Mouse (Mus musculus): ENCODE data around the gene Mgat4e. TPM values are rescaled to one million over a fixed set of nuclear protein-coding genes. Genes with fewer than 3 reads are reported as not detected.
"Not testable (repeated sequence)": the region's sequence is repeated elsewhere in the genome, so short reads cannot be mapped to it uniquely, and the experiment has no call there.

The Mgat4e gene
- total RNA-seq, 1 experiment from 2014 or later = not detected

DNA sequence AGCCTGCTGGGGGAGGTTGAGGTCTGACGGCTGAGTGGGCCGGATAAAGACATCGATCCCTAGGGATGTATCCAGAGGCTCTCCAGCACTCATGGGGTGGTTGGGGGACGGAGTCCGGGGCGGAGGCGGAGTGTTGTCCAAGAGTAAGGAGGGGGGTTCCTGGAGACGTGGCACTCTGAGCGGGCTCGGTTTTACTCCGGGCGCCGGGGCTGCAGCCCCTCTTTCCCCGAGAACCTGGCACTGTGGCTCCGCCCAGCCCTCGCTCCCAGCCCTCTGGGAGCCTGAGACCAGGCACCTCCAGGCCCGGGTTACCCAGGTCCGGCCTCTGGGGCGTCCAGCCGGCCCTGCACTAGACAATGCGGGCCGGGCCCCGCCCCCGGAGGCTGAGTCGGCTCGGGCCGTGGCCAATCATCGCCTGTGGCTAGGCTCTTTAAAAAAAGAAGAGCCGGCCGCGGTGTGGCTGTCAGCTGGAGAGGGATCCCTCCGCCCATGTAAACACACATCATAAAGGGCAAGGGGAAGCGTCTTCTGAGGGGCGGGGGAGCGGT lies 7.3 kb upstream of the Mgat4e start:
- peak; percentile 84 for ATAC-seq (replicated peaks; ENCODE audit: low read depth, poor library complexity, severe bottlenecking)

DNA sequence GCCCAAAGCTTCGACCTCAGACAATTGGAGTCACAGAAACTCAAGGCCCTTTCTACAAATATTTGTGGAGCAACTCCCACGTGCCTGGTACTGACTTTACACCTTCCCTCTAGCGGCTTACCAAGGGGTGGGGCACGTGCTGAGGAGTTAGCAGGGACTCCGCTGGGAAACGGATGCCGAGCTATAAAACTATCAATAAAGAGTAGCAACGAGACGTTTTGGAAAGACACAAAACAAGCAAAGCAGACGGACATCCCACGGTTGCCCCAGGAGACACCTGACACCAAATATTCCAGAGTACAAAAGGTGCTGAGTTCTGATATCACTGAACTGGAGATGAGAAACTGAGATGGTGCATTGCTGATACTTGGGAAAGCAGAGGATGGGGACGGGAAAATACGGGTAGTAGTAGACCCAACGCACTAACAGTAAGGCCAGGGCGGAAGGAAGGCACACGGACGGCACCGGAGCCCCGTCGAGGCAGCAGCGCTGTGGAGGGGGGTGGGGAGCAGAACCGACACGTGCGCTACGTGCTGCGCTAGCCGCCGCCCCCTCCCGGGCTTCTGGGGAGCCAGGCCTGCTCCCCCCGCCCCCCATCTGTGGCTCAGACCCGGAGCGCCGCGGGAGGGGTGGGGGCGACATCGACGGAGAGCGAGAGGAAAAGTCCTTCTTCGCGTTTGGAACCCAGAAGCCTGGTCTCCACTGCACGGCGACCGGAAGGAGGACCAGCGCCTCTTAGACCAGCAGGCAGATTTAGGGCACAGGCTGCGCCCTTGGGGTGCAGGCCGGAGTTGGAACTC lies 6.6 kb upstream of the Mgat4e start:
- peak; percentile 16 for ATAC-seq (replicated peaks; ENCODE audit: low read depth, poor library complexity, severe bottlenecking)

DNA sequence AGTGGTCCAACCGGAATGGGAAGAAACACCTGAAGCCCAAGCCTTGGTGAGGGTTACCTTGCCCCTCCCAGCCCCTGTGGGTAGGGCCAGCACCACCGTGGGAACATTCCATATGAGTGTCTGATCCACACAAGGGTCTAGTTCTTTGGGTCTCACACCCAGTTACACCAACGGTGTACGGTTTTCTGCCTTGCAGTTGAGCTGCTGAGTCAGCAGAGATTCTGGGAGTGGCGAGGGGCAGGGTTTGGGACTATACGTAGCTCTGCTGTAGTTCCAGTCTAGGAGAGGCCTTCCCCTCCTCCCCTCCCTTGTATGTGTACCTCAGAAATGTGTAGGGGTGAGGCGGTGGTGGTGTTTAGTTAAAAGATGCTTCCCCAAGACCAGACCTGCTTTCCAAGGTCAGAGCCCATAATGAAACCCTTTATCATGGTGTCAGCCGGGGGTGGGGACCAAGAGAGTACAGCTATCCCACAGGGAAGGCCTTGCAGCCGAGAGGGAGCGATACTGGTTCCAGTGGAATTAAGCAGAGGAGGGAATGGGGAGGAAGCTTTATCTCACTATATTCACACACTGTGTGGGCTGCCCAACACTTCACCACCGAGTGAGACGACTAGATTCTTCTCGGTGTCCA lies 5.9 kb upstream of the Mgat4e start:
- no peak for ATAC-seq (replicated peaks; ENCODE audit: low read depth, poor library complexity, severe bottlenecking)

DNA sequence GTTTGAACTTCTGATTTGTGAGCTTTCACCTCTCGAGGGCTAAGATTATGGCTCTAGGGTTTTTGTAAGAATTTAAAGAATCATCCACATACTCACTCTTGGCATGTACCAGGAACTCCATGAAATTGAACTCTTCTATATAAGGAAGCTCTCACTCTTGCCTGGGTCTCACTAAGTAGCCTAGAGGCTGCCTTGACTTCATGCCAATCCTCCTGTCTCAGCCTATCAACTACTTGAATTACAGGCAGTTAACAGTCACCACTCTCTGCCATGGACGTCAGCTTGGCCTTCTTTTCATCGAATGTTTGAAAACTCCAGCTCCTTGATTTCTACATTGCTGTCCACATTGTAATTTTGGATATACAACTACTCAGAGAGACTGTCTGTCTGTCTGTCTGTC lies 2.9 kb upstream of the Mgat4e start:
- no peak for ATAC-seq (replicated peaks; ENCODE audit: low read depth, poor library complexity, severe bottlenecking)

DNA sequence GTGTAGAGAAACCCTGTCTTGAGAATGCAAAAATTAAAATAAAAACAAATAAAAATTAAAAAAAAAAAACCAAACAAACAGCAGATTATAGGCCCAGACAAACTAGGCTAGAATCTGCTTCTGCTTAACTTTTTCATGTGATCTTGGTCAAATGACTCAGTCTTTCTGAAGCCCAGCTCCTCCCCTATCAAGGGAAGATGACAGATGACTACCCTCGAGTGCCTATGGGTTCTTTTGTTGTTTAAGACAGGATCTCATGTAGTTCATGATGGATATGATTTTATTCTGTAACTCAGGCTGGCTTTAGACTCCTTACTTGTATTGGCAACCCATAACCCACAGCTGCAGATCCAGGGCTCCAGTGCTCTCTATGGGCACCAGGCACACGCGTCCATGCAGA lies 2.4 kb upstream of the Mgat4e start:
- ATAC-seq (replicated peaks; ENCODE audit: low read depth, poor library complexity, severe bottlenecking) = no peak

DNA sequence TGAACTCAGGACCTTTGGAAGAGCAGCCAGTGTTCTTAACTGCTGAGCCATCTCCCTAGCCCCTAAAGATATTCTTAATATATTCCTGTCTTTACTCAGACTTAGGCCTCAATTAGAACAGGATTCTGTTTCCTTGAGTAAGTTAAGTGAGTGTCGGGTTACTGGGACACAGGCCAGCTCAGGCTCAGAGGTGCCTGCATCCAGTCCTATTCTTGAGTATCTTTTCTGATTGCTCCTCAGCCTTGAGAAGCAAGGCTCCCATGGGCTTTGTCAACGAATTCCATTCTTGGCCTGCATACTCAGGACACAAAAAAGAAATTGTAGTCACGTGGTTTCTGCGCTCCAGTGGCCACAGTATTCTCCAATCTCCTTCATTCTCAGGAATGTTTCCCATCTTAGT lies 1.3 kb downstream of the Mgat4e start:
- ATAC-seq (replicated peaks; ENCODE audit: low read depth, poor library complexity, severe bottlenecking) = no peak

DNA sequence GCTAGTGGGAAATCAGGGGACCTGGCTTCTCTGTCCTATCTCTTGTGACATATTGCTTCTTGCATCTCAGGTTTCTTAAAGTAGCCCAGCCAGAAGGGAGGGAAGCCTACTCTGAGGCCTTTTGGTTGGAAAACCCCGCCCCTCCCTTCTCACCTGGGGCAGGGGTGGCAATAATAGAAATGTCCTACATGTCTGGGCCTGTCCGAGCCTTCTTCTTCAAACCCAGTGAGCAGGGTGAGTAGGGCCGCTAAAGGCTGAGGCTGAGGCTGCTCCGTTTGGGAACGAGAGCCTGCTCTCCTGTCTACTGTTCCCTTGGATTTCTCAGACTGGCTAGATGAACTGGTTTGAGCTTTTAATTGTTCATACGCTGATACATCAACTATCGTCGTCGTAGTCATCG lies 8.9 kb downstream of the Mgat4e start:
- ATAC-seq (replicated peaks; ENCODE audit: low read depth, poor library complexity, severe bottlenecking) = no peak

DNA sequence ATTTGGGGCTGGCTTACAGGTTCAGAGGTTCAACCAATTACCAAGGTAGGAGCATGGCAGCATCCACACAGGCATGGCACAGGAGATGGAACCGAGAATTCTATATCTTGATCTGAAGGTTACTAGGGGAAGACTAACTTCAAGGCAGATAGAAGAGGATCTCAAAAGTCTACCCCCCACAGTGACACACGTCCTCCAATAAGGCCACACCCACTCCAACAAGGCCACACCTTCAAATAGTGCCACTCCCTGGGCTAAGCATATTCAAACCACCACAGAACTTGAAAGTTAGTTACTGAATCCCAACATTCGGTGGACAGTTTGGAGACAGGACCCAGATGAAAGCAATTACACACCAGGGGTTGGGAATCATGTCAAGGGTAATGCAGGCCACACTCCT lies 14.0 kb downstream of the Mgat4e start:
- ATAC-seq (replicated peaks; ENCODE audit: low read depth, poor library complexity, severe bottlenecking) = no peak

DNA sequence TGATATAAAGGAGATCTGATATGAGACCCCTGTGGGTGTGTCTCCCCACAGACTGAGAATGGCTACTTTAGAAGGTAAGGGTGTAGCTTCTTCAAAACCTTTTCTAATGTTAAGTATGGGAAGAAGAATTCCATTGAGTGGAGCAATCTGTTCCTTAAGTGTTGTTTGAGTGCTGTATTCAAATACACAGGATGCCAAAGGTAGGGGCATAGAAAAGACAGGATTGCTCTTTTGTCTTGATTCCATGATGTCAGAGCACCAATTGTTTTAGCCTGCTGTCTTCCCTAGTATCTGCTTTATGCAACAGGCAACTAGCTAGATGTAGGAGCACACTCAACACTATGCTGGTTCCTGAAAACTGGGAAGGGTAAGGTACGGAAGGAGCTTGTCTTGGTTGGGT lies 14.4 kb downstream of the Mgat4e start:
- no peak for ATAC-seq (replicated peaks; ENCODE audit: low read depth, poor library complexity, severe bottlenecking)

DNA sequence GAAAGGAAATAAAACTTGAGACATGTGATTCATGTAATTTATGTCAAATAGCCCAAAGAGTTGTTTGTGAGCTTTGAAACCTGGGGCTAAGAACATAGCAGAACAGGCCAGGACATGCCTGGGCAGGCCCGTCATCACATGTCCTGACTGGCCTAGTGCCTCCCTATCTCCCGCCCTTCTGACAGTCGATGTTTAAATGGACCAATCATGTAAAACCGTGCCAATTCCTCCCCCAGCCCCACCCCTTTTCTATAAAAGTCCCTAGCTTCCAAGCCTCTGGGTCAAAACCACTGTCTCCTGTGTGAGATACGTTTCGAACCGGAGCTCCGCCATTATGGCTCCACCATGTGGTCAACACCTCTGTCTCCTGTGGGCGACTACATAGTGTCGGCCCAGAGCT lies 15.8 kb downstream of the Mgat4e start:
- ATAC-seq (replicated peaks; ENCODE audit: low read depth, poor library complexity, severe bottlenecking) = not testable (repeated sequence)

DNA sequence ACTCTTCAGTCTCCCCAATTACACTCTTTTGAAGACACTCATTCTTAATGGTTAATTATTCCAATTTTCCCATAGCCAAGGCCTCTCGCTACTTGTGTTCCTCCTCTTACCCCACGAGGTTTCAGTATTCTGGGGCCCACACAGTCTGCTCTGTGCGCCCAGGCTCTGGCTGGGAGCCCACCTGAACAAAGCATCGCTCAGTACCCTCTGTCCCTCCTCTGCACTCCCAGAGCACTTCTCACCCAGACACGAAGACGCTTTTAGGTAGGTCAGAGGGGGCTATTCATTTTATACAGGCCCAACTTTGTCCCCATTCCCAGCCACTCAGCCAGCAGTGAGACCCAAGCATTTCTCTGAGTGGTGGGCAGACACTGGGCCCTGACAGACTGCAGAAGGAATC lies 18.9 kb downstream of the Mgat4e start:
- no peak for ATAC-seq (replicated peaks; ENCODE audit: low read depth, poor library complexity, severe bottlenecking)

DNA sequence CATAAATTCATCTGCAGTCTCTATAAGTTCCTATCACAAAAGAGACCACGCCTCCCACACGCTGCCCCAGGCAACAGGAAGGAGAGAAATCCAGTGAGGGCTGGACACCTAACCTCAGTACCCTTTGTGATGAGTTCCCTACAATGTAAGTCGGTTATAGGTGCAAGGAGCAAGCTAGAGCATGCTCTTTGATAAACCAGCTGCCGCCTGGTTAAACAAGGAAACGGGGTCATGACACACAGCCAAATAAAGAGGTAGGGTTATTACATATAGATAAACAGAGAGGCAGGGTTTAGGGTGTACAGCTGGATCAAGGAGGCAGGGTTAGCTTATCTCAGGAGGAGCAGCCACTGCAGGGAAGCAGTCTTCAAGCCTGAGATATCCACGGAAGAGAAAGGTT lies 22.7 kb downstream of the Mgat4e start:
- ATAC-seq (replicated peaks; ENCODE audit: low read depth, poor library complexity, severe bottlenecking) = peak; percentile 77

DNA sequence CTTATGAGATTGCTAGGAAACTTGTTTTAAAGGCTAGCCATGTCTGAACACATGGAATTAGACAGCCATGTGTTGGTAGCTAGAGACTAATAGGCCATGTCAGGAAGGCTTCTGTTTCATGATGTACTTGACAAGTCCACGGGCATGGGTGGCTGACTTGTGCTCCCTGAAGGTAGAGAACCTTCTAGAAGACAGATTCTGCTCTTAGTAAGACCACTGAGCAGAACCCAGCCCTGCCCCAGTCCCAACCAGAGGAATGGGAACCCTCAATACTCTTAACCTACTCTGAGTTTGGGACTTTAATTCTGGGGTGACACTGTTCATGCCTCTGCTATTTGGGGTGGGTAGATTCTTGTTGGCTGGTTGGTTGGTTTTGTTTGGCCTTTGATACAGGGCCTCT lies 24.5 kb downstream of the Mgat4e start:
- no peak for ATAC-seq (replicated peaks; ENCODE audit: low read depth, poor library complexity, severe bottlenecking)

DNA sequence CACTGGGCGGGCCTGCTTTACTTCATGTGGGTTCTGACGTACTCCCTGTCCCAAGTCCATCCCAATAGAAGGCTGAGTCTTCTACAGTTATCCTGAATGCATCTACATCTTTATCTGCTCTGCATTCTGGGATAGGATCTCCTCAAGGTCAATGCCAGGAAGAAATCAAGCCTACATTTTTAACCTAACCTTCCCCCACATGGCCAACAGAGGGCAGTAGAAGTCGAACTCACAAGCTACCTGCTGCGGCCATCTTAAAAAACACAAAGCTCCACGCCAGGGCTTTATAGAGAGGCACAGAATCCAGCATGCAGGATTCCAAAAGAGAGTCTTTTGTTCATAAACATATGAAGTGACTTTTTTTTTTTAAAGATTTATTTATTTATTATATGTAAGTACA lies 25.1 kb downstream of the Mgat4e start:
- ATAC-seq (replicated peaks; ENCODE audit: low read depth, poor library complexity, severe bottlenecking) = peak; percentile 45; the same call in 1 of the 2 replicates

DNA sequence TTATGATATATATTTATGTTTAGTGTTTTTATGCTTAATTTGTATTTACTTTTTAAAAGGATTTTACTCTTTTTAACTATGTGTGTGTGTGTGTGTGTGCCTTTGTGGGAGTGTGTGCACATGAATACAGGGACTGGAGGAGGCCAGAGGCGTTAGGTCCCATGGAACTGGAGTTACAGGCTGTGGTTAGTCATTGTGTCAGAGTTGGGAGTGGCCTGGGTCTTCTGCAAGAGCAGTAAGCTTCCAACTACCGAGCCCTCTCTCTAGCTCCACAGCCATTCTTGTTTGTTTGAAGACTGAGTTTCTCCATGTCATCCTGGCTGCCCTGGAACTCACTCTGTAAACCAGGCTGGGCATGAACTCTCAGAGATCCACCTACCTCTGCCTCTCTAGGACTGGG lies 27.2 kb downstream of the Mgat4e start:
- ATAC-seq (replicated peaks; ENCODE audit: low read depth, poor library complexity, severe bottlenecking) = no peak

DNA sequence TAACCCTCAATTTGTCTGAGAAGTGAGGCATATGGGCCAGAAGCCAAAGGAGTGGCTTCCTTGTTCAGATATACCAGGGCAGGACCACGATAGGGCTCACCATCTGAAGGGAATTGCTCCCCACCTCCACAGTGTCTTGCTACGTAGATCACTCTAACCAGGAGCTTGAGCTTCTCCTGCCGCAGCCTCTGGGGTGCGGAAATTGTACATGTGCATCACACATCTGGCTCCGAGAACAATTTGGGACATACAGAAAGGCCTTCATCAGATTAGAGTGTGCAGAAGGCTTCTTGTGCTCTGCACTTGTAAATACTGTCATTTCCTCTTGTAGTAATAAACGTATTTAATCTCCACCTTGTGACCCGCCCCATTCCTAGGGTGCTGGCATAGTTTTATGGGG lies 28.3 kb downstream of the Mgat4e start:
- 0 out of 2 replicates have a peak, but pooled peaks have one; percentile 9 for ATAC-seq (replicated peaks; ENCODE audit: low read depth, poor library complexity, severe bottlenecking)

DNA sequence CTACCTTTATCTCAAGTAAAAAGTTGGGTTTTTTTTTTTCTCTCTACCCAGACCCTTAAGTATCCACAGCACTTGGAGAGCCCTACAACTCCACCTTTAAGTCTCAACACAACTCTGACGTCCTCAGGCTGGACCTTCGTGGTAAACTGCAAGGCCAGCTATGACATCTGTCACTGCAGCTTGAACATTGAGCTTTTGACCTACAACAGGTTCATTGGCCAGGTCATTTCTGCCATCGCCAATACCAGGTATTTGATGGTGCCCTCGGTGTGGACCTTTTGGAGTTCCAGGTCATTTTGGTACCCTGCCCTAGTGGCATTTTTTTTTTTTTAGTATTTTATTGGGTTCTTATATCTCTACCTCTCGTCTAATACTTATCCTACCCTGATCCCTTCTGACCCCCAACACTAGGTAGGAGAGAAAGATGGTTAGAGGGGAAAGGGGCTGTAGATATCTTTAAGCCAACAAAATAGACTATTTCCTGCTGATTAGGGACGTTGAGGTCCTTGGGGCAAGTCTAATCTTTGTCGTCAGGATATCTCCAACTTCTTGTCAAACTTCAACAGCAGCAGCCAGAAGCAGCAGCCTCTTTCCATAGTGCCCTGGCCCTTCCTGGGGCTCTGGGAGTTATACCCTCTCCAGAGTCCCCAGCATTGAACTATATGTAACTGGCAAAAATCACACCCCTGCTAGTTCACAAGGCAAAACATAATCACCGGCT lies 29.3 kb downstream of the Mgat4e start:
- ATAC-seq (replicated peaks; ENCODE audit: low read depth, poor library complexity, severe bottlenecking) = no peak

DNA sequence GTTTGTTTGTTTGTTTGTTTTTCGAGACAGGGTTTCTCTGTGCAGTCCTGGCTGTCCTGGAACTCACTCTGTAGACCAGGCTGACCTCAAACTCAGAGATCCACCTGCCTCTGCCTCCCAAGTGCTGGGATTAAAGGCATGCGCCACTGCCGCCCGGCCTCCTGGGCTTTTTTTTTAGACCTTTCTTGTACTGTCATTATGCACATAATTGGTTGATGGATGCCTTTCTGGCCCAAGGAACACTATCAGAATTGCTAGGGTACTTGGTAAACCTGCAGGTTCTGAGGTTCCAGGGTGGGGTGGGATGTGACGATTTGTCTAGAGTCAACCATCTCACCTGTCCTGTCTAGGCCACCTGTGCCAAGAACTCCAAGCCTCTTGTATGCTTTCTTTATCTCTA lies 30.3 kb downstream of the Mgat4e start:
- ATAC-seq (replicated peaks; ENCODE audit: low read depth, poor library complexity, severe bottlenecking) = not testable (repeated sequence)

DNA sequence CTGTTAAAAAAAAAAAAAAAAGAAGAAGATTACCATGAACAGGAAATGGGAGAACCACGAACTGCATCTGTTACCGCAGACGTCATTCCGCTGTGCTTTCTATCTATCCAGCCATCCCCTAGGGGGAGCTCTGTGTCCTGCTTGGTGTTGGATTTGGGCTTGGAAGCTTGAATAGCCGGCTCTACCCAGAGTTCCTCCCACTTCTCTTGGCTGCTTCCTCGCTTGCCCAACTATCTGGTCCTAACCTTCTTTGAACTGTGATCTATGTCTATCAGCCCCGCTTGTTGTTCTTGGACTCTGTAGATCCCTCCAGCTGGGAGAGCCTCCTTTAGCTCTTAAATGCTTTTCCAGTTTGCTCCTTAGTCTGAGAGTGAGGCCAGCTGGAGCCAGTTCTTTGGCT lies 30.8 kb downstream of the Mgat4e start:
- peak; percentile 93 for ATAC-seq (replicated peaks; ENCODE audit: low read depth, poor library complexity, severe bottlenecking)

DNA sequence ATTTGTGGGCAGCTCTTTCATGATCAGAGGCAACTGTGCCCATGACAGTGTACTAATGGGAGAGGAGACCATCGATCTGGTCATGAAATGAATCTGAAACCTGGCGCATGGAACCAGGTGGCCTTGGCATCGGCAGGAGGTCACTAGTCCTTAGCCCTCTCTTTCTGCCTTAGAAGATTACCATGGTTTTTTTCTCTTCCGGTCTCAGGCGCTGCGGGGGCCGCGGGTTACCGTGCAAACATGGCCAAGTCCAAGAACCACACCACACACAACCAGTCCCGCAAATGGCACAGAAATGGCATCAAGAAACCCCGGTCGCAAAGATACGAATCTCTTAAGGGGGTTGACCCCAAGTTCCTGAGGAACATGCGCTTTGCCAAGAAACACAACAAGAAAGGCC lies 31.6 kb downstream of the Mgat4e start:
- not testable (repeated sequence) for ATAC-seq (replicated peaks; ENCODE audit: low read depth, poor library complexity, severe bottlenecking)
